Mouse (Mus musculus): ENCODE measurements around the gene Cwh43.
A peak's percentile ranks its signal among the peaks of the same experiment; 100 is the strongest.
"Not testable (repeated sequence)": the region's sequence is repeated elsewhere in the genome, so short reads cannot be mapped to it uniquely, and the experiment has no call there.

The Cwh43 gene

DNA sequence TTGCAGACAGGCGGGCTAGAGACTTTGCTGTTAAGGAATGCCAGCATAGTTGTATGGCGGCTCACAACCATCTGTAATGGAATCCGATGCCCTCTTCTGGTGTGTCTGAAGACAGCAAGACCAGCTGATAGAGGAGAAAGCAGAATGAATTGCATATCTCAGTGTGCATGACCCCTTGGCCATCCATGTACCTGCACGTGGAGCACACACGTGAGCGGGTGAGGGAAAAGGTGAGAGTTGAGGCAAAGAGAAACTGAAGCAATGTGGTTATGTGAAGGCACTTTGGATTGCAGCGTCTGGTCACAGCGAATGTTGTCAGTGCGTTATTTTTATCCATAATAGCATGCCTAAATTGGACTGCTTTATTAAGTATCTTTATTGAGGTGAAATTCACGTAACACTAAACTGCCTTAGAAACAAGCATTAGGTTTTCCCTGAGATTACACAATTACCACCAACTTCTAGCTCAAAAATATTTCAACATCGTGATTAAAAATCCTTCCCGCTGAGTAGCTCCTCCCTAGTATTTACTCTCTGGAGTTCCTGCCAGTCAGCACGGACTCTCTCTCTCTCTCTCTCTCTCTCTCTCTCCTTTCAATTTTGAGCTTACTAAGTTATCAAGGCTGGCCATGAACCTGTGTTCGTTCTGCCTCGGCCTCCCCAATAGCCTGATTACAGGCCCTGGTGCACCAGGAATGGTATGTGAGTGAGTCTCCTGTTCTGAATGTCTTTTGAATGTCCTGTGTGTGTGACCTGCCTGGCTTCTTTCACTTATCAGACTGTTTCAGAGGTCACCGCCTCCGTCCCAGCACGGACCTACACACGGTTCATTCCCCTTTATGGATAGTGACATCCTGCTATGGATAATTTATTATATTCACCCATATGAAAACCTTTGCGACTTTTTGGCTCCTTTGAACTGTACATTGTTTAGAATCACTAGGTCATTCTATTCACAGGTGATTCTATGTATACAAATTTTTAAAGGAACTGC lies 68.8 kb downstream of the Cwh43 start:
- no peak for DNase-seq (ENCODE audit: low read depth, low spot score)

DNA sequence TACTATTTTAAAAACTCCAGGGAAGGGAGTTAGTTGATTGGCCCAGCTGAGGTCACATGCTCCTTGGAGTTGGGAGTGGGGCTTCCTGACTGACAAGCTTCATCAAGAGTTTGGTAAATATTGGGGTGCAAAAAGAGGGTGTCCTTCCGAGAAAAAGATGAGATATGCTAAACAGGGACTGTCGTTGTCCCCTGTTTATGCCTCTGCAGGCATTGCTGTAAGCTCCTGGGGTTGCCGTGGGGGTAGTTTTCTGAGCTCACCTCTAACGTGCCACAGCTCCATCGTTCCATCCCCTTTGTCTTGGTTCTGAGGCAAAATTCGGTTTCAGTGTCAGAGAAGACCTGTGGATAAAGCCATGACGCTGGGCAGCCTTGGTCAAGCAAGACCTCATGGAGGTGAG lies 74.8 kb downstream of the Cwh43 start, which contains the start of gene Dcun1d4:
Dcun1d4 (plus strand) TSS at position 301 of the 400 bp plus-strand sequence.
- no peak for DNase-seq (ENCODE audit: low read depth, low spot score)

DNA sequence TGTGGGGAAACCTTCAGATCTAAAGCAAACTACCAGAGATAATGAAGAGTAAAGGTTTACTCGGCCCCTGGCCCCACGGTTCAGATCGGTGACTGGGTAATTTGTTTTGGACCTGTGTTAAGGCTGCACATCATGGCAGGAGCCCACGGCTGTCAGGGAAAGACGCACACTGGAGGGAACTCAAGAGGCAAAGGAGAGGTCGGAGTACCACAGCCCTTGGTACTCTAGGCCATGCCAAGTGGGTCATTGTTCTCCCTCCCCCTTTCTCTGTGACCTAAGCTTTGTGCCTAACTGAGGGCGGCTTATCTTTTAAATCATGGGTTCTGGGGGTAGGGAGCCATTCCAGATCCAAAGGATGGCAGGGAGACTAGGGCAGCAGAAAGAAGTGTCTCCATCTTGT lies 75.5 kb downstream of the Cwh43 start:
- DNase-seq (ENCODE audit: low read depth, low spot score) = no peak

DNA sequence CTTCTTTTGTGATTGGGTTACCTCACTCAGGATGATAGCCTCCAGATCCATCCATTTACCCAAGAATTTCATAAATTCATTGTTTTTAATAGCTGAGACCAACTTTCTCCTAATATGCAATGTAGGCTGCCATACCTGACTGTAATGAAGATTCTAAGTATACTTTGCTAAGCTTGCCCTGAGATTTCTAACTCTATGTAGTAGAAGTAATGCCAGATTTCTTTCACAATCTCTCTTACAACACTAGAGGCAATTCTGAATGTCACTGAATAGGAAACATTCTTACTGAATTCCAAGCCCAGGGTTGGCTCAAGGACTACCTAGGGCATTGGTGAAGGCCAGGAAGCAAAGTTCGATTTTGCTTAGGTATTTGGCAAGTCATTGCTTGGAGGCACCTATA lies 76.5 kb downstream of the Cwh43 start:
- not testable (repeated sequence) for DNase-seq (ENCODE audit: low read depth, low spot score)

DNA sequence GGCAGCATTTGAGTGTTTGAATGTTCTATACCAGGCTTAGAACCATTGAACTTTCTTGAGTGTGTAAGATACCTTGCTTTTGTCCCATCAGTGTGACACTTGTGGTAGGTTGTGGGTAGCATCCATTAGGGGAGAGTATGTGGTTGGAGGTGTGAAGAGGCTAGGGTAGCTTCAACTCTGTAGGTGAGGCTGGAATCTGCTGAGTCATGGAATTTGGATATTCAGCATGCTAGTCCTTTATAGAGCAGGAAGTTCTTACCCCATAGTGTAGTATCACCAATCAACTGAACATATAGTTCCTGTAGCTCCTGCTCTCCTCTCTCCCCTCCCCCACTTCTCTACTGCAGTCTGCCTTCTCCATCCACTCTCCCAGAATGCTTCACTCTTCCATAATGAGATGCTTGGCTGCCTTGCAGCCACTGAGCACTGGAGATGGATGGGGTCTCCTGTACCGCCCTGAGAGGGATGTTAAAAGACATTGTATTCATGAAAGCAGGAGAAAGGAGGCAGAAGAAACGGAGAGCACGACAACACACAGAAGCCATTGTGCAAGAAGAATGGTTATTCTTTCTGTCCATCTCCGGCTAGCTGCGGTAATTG lies 78.2 kb downstream of the Cwh43 start:
- no peak for DNase-seq (ENCODE audit: low read depth, low spot score)

DNA sequence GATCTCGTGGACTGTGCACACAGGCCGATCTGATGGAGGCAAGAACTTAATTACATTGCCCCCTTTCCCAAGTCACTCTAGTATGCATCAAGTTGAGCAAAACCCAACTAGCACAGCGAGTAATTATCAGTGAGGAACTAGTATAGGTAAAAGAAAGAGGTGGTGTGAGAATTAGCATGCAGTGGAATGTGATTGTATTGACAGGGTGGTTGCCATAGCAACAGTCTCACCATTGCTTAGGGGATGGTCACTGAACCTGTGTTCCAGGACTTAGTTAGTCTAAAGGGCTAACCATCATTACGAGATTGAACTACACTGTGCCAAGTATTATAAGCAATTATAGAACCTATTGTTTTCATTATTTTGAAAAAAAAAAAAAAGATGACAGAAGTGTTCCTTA lies 80.6 kb downstream of the Cwh43 start:
- DNase-seq (ENCODE audit: low read depth, low spot score) = no peak

DNA sequence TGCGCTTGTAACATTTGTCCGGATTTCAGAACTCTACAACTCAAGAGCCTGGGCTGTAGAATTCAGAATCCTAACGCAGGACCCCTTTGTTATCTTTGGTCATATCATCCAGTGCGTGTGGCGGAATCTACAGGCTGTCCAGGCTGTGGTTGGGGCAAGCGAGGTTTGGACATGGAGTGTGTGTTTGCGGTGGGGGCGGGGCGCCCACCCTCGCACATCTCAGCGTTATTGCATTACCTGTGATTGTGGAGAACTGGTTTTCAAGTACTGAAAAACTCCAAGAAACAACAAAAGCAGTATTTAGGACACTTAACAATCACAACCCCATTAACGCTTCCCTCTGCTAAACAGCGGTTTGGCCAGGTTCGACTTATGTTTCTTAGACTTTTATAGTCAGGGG lies 84.0 kb downstream of the Cwh43 start:
- no peak for DNase-seq (ENCODE audit: low read depth, low spot score)

DNA sequence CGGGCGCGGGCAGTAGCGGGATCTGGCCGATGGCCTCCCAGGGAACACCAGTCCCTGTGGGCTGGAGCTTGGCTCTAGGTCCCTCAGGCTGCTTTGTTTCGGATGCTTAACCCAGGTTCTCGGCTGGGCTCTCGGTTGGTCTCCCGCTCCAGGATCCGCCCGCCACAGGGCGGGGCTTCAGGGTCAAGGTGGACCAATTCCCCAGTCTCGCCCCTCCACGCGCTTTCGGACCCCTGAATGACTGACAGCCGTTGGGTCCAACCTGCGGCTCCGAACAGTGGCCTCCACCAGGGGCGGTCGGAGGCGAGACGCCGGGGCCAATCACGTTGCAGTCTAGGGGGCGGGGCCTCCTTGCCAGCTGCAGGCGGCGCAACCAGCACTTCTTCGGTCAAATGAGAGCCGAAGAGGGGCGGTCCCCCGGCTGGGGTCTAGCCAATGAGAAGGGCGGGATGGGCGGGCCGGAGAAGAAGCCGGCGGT lies 84.8 kb downstream of the Cwh43 start:
- peak; percentile 96 for DNase-seq (ENCODE audit: low read depth, low spot score)

DNA sequence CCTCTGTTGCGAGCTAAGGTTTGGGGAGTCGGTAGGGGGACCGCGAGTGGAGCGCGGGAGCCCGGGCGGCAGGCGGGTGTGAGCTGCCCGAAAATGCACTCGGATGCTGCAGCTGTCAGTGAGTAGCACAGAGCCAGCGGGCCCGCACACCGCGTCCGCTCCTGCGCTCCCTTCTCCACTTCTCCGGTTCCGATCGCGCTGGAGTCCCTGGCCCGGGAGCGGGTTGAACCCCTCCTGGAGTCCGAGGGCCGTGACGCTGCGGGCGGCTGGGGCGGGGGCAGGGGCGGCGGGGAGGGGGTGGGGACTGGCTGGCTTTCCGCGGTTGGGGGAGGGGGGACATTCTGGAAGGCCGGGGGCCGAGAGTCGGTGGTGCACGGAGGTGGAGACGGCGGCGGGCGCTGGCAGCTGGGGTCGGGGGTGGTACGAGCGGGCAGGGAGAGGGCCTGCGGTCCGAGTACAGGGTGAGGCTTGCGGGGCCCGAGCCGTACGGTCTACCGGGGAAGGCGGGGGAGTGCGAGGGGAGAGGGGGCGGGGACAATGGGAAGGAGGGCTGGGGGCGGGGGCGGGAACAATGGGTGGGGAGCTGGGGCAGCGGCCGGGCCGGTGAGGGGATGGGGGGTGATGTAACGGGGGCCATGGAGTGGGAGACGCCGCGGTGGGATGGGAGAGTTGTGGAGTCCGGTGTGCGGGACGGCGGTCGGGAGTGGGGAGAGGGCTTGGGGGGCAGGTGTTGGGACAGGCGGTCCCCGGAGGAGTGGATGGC lies 85.4 kb downstream of the Cwh43 start:
- no peak for DNase-seq (ENCODE audit: low read depth, low spot score)

DNA sequence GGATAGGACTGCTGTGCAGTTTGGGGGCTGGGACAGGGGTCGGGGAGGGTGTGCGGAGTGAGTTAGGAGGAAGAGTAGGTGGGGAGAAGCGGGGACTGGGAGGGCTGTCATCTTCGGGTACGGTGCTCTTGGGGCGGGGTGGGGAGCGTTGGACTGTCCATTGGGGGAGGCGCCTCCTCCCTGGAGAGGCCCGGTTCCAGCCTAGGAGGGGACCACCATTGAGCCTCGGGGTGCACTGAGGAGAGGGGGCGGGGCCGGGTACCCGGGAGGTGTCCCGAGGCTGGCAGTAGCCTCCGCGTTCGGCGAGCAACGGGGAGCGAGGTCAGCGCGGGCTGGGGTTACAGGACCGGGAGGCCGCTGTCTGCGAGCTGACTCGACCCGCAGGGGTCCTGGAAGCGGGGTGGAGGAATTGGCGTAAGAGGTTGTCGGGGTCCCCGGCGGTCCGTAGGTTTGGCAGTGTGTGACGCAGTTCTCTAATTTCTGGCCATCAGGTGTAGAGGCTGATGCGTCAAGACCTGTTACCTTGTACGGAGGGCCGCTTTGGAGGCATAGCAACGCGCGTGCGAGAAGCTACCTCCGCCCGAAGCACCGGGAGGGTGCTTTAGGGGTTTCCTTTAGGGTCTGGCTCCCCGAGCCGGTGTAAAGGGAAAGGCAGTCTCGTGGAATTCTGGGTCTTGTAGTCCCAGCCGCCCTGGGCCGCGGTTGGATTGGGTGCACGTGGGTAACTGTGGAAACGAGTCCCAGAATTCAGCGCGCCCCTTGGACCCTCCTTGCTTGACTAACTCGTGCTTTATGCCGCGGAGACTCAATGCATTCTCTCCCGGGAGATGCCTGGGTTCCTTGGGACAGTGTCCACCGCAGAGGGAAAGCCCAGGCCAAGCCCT lies 86.2 kb downstream of the Cwh43 start:
- peak; percentile 87 for DNase-seq (ENCODE audit: low read depth, low spot score)

DNA sequence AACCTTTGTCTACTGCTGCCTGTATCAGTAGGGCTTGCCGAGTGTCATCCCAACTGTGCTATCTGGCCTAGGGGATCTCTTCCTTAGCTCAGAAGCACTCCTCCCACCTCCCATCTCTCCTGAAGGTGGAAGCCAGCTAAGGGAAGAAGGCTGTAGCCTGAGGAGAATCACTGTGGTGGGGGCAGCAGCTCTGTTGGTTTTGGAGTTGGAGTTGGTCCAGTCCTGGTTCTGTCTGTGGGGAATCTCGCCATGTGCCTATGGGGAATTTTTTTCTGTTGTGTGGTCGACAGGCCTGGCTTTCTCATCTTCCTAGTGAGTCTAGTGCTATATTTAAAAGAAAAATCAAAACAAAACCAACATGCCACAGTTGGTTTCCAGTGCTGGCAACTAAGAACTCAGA lies 91.5 kb downstream of the Cwh43 start:
- no peak for DNase-seq (ENCODE audit: low read depth, low spot score)

DNA sequence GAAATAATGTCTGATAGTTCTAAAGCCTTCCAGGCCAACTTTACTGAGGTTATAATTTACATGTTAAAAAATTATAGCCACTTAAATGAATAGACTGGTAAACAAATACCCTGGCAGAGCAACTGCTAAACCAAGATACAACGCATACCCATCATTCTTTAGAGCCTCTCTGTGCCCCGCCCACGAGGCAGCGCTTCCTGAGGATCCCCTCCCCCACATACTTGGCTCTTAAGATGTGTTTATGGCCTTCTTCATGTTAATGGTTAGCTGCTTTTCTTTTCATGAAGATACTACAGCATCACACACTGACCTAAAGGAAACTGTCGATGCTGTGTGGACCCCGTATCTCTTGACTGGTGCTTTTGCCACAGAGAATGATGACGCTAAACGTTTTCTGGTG lies 92.7 kb downstream of the Cwh43 start:
- DNase-seq (ENCODE audit: low read depth, low spot score) = no peak

DNA sequence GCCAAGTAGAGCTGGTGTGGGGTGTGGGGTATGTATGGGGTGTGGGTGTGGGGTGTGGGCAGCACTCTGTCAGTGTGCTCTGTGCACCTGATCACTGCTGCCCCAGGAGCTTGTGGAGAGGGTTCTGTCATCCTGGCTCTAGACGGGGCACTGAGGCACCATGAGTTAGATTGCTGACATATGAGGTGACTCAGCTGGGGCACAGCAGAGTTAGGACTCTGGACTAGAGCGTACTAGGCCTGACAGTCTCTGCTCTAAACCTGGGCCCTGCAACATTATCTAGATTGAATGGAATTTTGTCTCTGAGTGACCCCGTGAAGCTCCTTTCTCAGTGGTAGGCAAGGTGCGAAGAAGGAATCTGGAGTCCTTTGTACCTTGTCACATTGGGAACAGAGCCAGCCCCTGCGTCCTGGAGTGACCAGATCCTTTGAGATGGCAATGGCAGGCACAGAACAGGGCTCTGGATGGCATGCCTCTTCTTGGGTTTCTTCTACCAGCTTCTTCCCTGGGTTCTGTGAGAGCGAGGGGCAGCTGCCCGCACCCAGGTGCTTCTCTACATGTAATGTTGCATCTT lies 95.1 kb downstream of the Cwh43 start:
- no peak for DNase-seq (ENCODE audit: low read depth, low spot score)

DNA sequence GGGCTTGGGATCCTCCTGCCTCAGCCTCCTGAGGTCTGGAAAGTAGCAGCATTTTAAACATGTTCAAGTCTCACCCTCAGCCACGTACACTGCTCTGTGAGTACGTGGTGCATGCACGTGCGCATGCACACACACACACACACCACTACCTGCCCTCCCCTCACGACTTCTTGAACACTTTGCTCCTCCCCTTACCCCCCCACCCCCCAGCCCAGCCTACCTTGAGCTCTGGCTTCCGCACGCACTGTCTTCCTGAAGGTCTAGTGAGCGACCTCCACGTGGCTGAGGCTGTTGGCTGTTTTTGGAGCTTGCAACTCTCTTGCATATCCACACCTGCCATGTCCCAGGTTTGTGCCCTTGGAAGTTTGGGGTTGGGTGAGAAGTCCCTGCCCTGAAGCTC lies 96.5 kb downstream of the Cwh43 start:
- DNase-seq (ENCODE audit: low read depth, low spot score) = no peak

All from brain, embryonic 18.5 days (tissue).